Mouse (Mus musculus) hindbrain, embryonic 16.5 days (tissue): ENCODE measurements around the gene Ubox5. TPM values are rescaled to one million over a fixed set of nuclear protein-coding genes. Genes with fewer than 3 reads are reported as not detected.

Experiments
- ATAC-seq: fragments of 200-750 bp; cut with Nextera tagmentation; 2 replicates; pipeline ENCODE4 v1.8.0; 2017; ENCODE audit warnings: moderate TSS enrichment, moderate library complexity
- H3K27ac ChIP-seq: fragments of 300-500 bp; sonication (generic); 2 replicates; pipeline ENCODE4 v1.5.1; 2014; ENCODE audit warnings: low read depth, mild to moderate bottlenecking, control low read depth, low read length, moderate library complexity
- H3K27me3 ChIP-seq: fragments of 300-500 bp; sonication (generic); replicated peaks from 2 replicates; pipeline ENCODE4 v1.6.1; 2014; ENCODE audit warnings: low read length; ENCODE audit not compliant: control insufficient read depth, insufficient read depth
- H3K36me3 ChIP-seq: fragments of 300-500 bp; sonication (generic); 2 replicates; pipeline ENCODE4 v1.6.1; 2014; ENCODE audit warnings: mild to moderate bottlenecking, low read length, moderate library complexity, mixed read lengths; ENCODE audit not compliant: control insufficient read depth, insufficient read depth
- H3K4me1 ChIP-seq: fragments of 300-500 bp; sonication (generic); 2 replicates; pipeline ENCODE4 v1.6.1; 2014; ENCODE audit warnings: low read depth, low read length; ENCODE audit not compliant: control insufficient read depth, insufficient read depth
- H3K4me2 ChIP-seq: fragments of 300-500 bp; sonication (generic); 2 replicates; pipeline ENCODE4 v1.6.1; 2014; ENCODE audit warnings: mild to moderate bottlenecking, low read length, control low read depth, moderate library complexity
- H3K4me3 ChIP-seq: fragments of 300-500 bp; sonication (generic); 2 replicates; pipeline ENCODE4 v1.5.1; 2014; ENCODE audit warnings: mild to moderate bottlenecking, low read length, control low read depth, moderate library complexity
- H3K9ac ChIP-seq: fragments of 300-500 bp; sonication (generic); 2 replicates; pipeline ENCODE4 v1.6.1; 2014; ENCODE audit warnings: low read depth, mild to moderate bottlenecking, control low read depth, low read length, moderate library complexity
- H3K9me3 ChIP-seq: fragments of 300-500 bp; sonication (generic); 2 replicates; pipeline ENCODE4 v1.6.1; 2014; ENCODE audit warnings: mild to moderate bottlenecking, low read length, moderate library complexity; ENCODE audit not compliant: control insufficient read depth
- WGBS: fragments of 180-500 bp; shearing (Covaris S2); extraction: QIAGEN DNeasy Blood & Tissue Kit; methylation state at CpG from one replicate; pipeline ENCODE4 v1.1.7; 2014; 5-methylcytosine and 5-hydroxymethylcytosine counted together
- polyA plus RNA-seq: library from polyadenylated mRNA; unstranded; fragments of >200 nt; fragmentation: Nextera tagmentation; extraction: Ambion mirVana; gene quantifications from 2 replicates; pipeline ENCODE4 v1.2.1, GENCODE M21; 2015

The Ubox5 gene
- polyA plus RNA-seq, 1 experiment from 2014 or later = 8.9 TPM

DNA sequence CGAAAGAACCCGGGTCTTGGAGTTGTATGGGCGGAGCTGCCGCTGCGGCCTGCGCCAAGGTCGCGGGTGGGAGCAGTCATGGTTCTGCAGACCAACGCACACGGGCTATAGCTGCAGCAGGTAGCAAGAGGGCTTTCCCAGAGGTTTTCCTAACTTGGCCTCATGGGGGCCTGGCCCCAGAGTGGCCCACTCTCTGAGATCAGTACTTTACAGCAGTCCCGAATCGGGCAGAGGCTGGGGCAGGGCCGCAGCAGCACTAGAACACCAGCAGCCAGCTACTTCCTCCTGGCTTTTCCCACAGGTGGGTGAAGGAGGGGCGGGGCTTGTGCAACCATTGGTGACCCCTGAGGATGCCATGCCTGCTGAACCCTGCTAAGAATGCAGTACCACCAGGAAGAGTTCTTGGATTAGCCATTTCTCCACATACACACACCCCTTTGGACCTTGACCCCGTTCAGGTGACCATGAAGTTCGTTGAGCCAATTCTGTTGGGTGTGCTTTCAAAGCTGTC lies 8.3 kb upstream of the Ubox5 start:
- Histone ChIP-seq H3K9me3 (no peaks in the 10 kb centered on the region), H3K4me2 (no peak overlapping the region), H3K36me3 (peaks cover 9% of the 10 kb centered on the region; the same call in 1 of the 2 replicates), H3K4me1 (peaks cover 35% of the 10 kb centered on the region), H3K9ac (no peak overlapping the region), H3K4me3 (no peak overlapping the region), H3K27me3 (peaks cover 36% of the 10 kb centered on the region), H3K27ac (no peak overlapping the region)
- ATAC-seq = no peak
- WGBS = 33% methylated on average over 16 of the region's 16 CpGs

DNA sequence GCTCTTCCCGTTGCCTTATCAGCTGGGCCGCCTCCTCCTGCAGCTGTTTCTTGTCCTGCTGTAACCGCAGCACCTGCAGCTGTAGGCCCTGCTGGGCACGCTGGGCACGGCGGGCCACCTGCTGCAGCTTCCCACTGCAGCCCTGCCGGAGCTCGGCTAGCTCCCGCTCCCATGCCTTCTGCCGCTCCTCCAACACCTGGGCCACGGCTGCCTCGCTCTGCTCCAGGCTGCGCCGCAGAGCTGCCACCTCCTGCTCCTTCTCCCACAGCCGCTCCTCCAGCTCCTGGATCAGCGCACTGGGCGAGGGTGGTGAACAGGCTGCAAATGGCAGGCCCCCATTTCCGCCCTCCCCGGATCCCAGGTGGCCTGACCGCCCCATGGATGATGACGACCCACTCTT lies 6.0 kb upstream of the Ubox5 start:
- WGBS = 22% methylated on average over 16 of the region's 21 CpGs
- Histone ChIP-seq H3K27ac (no peak overlapping the region), H3K4me3 (no peak overlapping the region), H3K9ac (no peak overlapping the region), H3K36me3 (peaks cover 9% of the 10 kb centered on the region; the same call in 1 of the 2 replicates), H3K4me2 (peak overlapping the region; percentile 8; the same call in 1 of the 2 replicates), H3K27me3 (peaks cover 36% of the 10 kb centered on the region), H3K9me3 (no peaks in the 10 kb centered on the region), H3K4me1 (peaks cover 19% of the 10 kb centered on the region)
- ATAC-seq = no peak

DNA sequence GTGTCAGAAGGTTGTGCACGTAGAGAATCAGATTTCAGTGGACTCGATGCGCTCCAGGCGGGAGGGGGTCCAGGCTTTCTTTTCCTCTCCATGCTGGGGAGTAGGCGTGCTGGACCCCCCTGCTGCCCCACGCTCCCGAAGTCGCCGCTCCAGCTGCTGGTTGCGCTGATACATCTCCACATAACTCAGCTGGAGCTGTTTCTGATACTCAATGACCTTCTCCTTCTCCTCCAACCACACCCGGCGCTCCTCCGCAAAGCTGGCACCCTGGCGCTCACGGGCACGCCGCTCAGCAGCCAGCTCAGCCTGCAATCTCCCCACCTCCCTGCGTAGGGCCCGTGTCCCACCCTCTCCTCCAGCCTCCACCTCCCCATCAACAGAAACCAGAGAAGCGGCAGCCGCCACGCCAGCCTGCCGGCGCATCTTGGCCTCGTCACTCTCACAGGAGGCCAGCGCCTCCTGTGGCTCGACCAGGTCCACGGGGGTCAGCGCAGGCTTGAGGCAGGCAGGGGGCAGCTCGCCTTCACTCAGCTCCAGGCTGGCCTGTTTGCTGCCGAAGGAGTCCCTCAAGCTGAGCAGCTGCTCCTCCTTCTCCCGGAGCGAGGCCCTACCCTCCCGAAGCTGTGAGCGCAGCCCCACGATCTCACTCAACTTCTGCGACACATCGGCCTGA lies 5.0 kb upstream of the Ubox5 start:
- Histone ChIP-seq H3K4me3 (peak overlapping the region; percentile 28), H3K9ac (peak overlapping the region; percentile 43), H3K27me3 (peaks cover 36% of the 10 kb centered on the region), H3K4me1 (peaks cover 18% of the 10 kb centered on the region), H3K27ac (no peak overlapping the region; the same call in 1 of the 2 replicates), H3K36me3 (peaks cover 9% of the 10 kb centered on the region; the same call in 1 of the 2 replicates), H3K9me3 (no peaks in the 10 kb centered on the region), H3K4me2 (peak overlapping the region; percentile 51)
- ATAC-seq = no peak
- 10% methylated on average over 38 of the region's 38 CpGs for WGBS

DNA sequence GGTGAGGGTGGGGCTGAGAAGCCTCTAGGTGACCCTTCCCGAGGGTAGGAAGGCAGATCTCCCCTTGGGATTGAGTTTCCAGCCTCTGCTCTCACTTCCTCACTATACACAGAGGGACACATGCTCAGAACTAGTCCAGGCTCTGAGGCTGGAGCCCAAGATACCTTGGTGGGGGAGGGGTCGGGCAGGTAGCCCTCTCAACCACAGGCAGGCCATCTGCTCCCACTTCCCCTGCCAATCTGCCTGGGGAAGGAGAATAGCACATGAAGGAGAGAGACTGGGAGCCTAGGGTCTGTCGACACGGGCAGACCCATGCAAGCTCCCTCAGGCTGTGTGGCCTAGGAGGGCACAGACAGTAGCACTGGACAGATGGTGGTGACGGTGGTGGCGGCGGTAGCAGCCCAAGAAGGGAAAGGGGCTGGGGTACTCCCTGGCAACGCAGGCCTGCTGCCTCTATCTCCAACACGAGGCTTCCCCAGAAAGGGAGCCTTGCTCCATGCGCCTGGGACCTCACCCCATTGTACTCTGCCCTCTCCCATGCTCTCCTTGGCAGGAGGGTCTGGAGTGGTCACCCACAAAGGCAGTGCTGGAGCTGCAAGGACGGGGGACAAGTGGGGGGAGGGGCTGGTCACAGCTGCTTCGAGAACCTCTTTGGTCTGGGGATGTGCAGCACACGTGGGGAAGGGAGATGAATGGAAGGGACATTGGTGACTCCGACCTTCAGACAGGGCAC lies 4.3 kb upstream of the Ubox5 start:
- peak; percentile 40 for ATAC-seq
- WGBS = 23% methylated on average over 14 of the region's 14 CpGs
- peaks cover 36% of the 10 kb centered on the region for H3K27me3 ChIP-seq
- H3K9ac ChIP-seq = 0 out of 2 replicates have a peak overlapping the region, but pooled peaks have one; percentile 4
- no peak overlapping the region; the same call in 1 of the 2 replicates for H3K27ac ChIP-seq
- H3K4me1 ChIP-seq = peaks cover 18% of the 10 kb centered on the region
- no peaks in the 10 kb centered on the region for H3K9me3 ChIP-seq
- peaks cover 9% of the 10 kb centered on the region; the same call in 1 of the 2 replicates for H3K36me3 ChIP-seq
- peak overlapping the region; percentile 51 for H3K4me2 ChIP-seq
- peak overlapping the region; percentile 28; the same call in 1 of the 2 replicates for H3K4me3 ChIP-seq

DNA sequence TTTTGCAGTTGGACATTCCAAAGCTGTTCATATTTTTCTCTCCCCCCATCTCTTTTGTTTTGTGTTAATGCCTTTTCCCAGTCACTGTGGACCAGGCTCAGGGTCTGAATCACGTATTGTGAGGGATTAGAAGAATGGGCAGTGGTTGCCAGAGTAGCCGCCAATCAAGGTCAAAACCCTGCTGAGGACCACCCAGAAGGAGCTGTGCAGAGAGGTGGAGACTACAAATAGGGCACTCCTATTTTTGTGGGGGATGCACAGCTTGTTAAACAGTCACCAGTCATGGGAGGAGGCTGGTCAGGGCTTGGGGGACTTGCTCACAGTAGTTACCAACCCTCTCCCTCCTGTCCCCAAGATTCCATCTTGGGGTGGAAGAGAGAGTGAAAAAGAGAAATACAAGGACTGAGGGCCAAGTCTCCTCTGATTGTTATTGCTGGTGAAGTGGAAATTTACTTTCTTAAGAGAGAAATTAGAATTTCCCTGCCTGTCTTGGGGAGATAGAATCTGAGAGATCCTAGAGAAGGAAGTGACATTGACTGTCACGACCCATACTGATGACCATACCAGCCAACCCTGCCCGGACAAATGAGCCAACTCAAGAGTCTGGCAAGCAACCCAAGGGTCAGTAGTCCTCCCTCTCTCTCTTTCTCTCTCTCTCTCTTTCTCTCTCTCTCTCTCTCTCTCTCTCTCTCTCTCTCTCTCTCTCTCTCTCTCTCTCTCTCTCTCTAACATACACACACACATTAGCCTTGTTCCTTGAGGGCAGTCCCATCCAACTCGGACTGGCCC lies 3.2 kb upstream of the Ubox5 start:
- Histone ChIP-seq H3K4me3 (no peak overlapping the region), H3K9me3 (no peaks in the 10 kb centered on the region), H3K4me1 (peaks cover 26% of the 10 kb centered on the region), H3K9ac (peak overlapping the region; percentile 17; the same call in 1 of the 2 replicates), H3K36me3 (peaks cover 9% of the 10 kb centered on the region; the same call in 1 of the 2 replicates), H3K27me3 (peaks cover 34% of the 10 kb centered on the region), H3K4me2 (no peak overlapping the region), H3K27ac (no peak overlapping the region)
- WGBS = 40% methylated on average over 5 of the region's 5 CpGs
- no peak for ATAC-seq

DNA sequence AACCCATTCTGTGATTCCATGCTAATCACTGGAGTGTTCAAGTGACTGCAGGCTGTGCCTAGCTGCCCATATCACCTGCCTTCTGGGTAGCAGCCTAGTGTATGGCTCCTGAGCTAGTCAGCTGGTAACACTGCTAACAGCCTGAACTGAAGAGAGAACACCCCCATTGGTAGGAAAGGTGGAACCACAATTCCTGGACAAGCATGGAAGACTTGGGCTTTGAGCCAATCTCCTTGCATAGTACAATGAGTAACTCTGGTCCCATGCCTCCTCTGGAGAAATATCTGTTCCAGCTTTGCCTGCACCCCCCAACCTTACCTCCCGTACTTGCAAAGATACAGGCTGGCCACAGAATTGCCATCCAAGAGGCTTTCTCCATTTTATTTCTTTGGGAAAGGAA lies 2.6 kb upstream of the Ubox5 start:
- 55% methylated on average over 1 of the region's 1 CpGs for WGBS
- no peak overlapping the region for H3K27ac ChIP-seq

DNA sequence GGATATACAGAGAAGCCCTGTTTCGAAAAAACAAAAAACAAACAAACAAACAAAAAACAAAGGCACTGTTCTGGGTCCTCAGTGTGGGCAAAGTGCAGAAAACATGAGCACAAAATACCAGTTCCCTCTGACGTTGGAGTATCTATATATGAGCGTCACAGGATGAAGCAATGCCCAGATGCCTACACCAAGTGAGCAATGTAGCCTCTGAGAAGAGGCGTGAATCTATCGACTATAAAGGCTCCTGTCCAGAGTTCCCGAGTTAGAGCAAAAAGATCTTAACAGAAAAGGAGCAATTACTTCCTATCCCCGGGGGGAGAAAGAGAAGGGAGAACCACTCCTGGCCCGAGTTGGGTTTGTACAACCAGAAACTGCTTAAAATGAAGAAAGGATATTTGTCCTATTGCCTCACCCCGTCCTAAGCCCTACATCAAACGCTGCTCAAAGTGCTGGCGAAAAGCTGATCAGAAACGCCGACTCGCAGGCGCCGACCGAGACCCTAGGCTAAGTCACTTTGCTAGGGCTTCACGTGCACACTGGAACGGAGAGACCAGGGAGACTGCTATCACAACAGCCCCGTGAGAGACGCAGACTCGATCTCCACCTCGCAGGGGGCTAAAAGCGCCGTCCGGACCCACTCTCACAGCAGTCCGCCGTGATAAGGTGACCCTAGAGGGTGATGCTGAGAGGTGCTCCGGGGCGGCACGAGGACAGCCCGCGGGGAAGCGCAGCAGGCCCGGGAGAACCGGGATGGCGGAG lies 579 bp downstream of the Ubox5 start:
- Histone ChIP-seq H3K36me3 (peaks cover 2% of the 10 kb centered on the region; the same call in 1 of the 2 replicates), H3K9ac (peak overlapping the region; percentile 90), H3K4me1 (peaks cover 10% of the 10 kb centered on the region), H3K27ac (peak overlapping the region; percentile 76), H3K27me3 (peaks cover 2% of the 10 kb centered on the region; the same call in 1 of the 2 replicates), H3K4me3 (peak overlapping the region; percentile 95), H3K9me3 (no peaks in the 10 kb centered on the region), H3K4me2 (peak overlapping the region; percentile 93)
- WGBS = 2% methylated on average over 30 of the region's 37 CpGs
- ATAC-seq = peak; percentile 60; the same call in 1 of the 2 replicates

More for the DNA sequence above, 2.6 kb upstream of the Ubox5 start:
- H3K27me3 ChIP-seq = peaks cover 33% of the 10 kb centered on the region
- ATAC-seq = no peak
- H3K4me1 ChIP-seq = peaks cover 26% of the 10 kb centered on the region
- peaks cover 9% of the 10 kb centered on the region; the same call in 1 of the 2 replicates for H3K36me3 ChIP-seq
- no peak overlapping the region for H3K4me3 ChIP-seq
- H3K4me2 ChIP-seq = no peak overlapping the region
- no peaks in the 10 kb centered on the region for H3K9me3 ChIP-seq
- no peak overlapping the region for H3K9ac ChIP-seq

DNA sequence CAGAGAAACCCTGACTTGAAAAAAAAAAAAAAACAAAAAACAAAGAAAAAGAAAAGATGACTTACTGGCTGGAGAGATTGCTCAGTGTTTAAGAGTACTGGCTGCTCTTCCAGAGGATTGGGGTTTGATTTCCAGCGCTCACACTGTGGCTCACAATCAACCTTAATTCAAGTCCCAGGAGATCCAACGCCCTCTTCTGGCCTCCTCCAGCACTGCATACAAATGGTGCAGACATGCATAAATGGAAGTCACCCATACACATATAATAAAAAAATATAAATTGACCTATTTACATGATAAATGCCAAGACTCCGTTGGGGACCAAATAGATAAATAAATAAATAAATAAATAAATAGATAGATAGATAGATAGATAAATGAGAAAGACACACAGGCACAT lies 1.4 kb downstream of the Ubox5 start:
- peak overlapping the region; percentile 95; the same call in 1 of the 2 replicates for H3K4me3 ChIP-seq

More for the DNA sequence above, 1.4 kb downstream of the Ubox5 start:
- peak overlapping the region; percentile 93; the same call in 1 of the 2 replicates for H3K4me2 ChIP-seq
- H3K9me3 ChIP-seq = no peaks in the 10 kb centered on the region
- H3K36me3 ChIP-seq = peaks cover 2% of the 10 kb centered on the region; the same call in 1 of the 2 replicates
- H3K27me3 ChIP-seq = no peaks in the 10 kb centered on the region
- WGBS = 52% methylated on average over 3 of the region's 3 CpGs
- no peak for ATAC-seq
- no peak overlapping the region for H3K9ac ChIP-seq
- no peak overlapping the region for H3K27ac ChIP-seq
- peaks cover 8% of the 10 kb centered on the region for H3K4me1 ChIP-seq
